Mouse (Mus musculus) MEL (cell line): ENCODE data around the gene Tmem212.

Experiments used
- CTCF ChIP-seq, 3 experiments: IDR thresholded peaks in 2 of 3; conservative IDR thresholded peaks in 1 of 3; 2 replicates each; pipeline ENCODE4 v1.5.1; 2011 to 2012; ENCODE audit warnings: low read length in 3 of 3, low read depth in 2 of 3, mild to moderate bottlenecking in 2 of 3, improper control_type of control experiment in 1 of 3, inconsistent platforms in 1 of 3, mixed read lengths in 1 of 3, moderate library complexity in 1 of 3; ENCODE audit not compliant: control insufficient read depth in 1 of 3, insufficient read depth in 1 of 3, poor library complexity in 1 of 3, severe bottlenecking in 1 of 3
- E2F4 ChIP-seq: IDR thresholded peaks from 2 replicates; pipeline ENCODE4 v1.6.1; 2011; ENCODE audit warnings: low read depth, low read length, improper control_type of control experiment, borderline replicate concordance
- EP300 ChIP-seq, 2 experiments: IDR thresholded peaks; 2 replicates each; pipeline ENCODE4 v1.6.1; 2011; ENCODE audit warnings: improper control_type of control experiment in 2 of 2, low read length in 2 of 2, low read depth in 1 of 2, mild to moderate bottlenecking in 1 of 2
- JUND ChIP-seq: IDR thresholded peaks from 2 replicates; pipeline ENCODE4 v1.6.1; 2011; ENCODE audit warnings: low read depth, mild to moderate bottlenecking, improper control_type of control experiment, low read length
- KAT2A ChIP-seq: conservative IDR thresholded peaks from 2 replicates; pipeline ENCODE4 v1.6.1; 2012; ENCODE audit warnings: low read depth, low read length, improper control_type of control experiment, inconsistent platforms
- MAFK ChIP-seq: IDR thresholded peaks from 2 replicates; pipeline ENCODE4 v1.6.1; 2011; ENCODE audit warnings: low read depth, mild to moderate bottlenecking, low read length, improper control_type of control experiment, borderline replicate concordance
- MAX ChIP-seq: IDR thresholded peaks from 2 replicates; pipeline ENCODE4 v1.6.1; 2011; ENCODE audit warnings: low read length, improper control_type of control experiment
- MXI1 ChIP-seq: IDR thresholded peaks from 2 replicates; pipeline ENCODE4 v1.6.1; 2011; ENCODE audit warnings: mild to moderate bottlenecking, low read depth, low read length, improper control_type of control experiment
- MYC ChIP-seq: IDR thresholded peaks from 2 replicates; pipeline ENCODE4 v1.6.1; 2011; ENCODE audit warnings: low read depth, mild to moderate bottlenecking, low read length, improper control_type of control experiment, moderate library complexity
- NRF1 ChIP-seq: IDR thresholded peaks from 2 replicates; pipeline ENCODE4 v1.6.1; 2014; ENCODE audit warnings: low read depth, mild to moderate bottlenecking, inconsistent platforms, low read length, improper control_type of control experiment, moderate library complexity; ENCODE audit not compliant: poor library complexity, insufficient read depth, severe bottlenecking
- POLR2A ChIP-seq, 2 experiments: IDR thresholded peaks; 2 replicates each; pipeline ENCODE4 v1.6.1; 2011 to 2012; ENCODE audit warnings: low read length in 2 of 2, mild to moderate bottlenecking in 2 of 2, control low read depth in 1 of 2, improper control_type of control experiment in 1 of 2, low read depth in 1 of 2, moderate library complexity in 1 of 2; ENCODE audit not compliant: control insufficient read depth in 1 of 2, insufficient read depth in 1 of 2, poor library complexity in 1 of 2
- TCF12 ChIP-seq: IDR thresholded peaks from 2 replicates; pipeline ENCODE4 v1.6.1; 2014; ENCODE audit warnings: low read depth, mild to moderate bottlenecking, inconsistent platforms, low read length, improper control_type of control experiment, moderate library complexity
- USF1 ChIP-seq: IDR thresholded peaks from 2 replicates; pipeline ENCODE4 v1.6.1; 2014; ENCODE audit warnings: low read depth, mild to moderate bottlenecking, inconsistent platforms, low read length, improper control_type of control experiment, moderate library complexity
- ZC3H11A ChIP-seq: IDR thresholded peaks from 2 replicates; pipeline ENCODE4 v1.6.1; 2012; ENCODE audit warnings: low read depth, mild to moderate bottlenecking, inconsistent platforms, low read length, improper control_type of control experiment

GRCm38 (mm10) chr3:27901846-27902245 lies 5.7 kb upstream of the Tmem212 start:
- TF ChIP-seq CTCF (IDR thresholded peaks at IDR 0.05 in 2 of 3, conservative IDR thresholded peaks at IDR 0.05 in 1 of 3; ENCODE audit: control insufficient read depth in 1 of 3, insufficient read depth in 1 of 3, low read depth in 2 of 3, low read length in 3 of 3, poor library complexity in 1 of 3, severe bottlenecking in 1 of 3) (peak; percentile 22 to 36 (median 32); a peak in 4 of 6 replicates), EP300 (IDR thresholded peaks at IDR 0.05; ENCODE audit: low read depth in 1 of 2, low read length in 2 of 2) (no peak), USF1 (no peak), E2F4 (no peak), MAX (no peak), MAFK (no peak), POLR2A (IDR thresholded peaks at IDR 0.05; ENCODE audit: control insufficient read depth in 1 of 2, insufficient read depth in 1 of 2, low read depth in 1 of 2, low read length in 2 of 2, poor library complexity in 1 of 2) (no peak), MYC (no peak), JUND (no peak), MXI1 (no peak), KAT2A (no peak), ZC3H11A (no peak), NRF1 (no peak), TCF12 (no peak)
